Mouse (Mus musculus) thymus, adult 2 months (tissue): ENCODE results near the gene AU040320.

Experiments used
- CTCF ChIP-seq: fragments of 200-500 bp; IDR thresholded peaks from 2 replicates; pipeline ENCODE4 v1.5.1; 2012; ENCODE audit warnings: mild to moderate bottlenecking, control low read depth, low read length, moderate library complexity, borderline replicate concordance; ENCODE audit not compliant: control insufficient read depth, poor library complexity, insufficient read depth; ENCODE audit errors: extremely low read depth
- POLR2A ChIP-seq: fragments of 200-500 bp; IDR thresholded peaks from 2 replicates; pipeline ENCODE4 v1.6.1; 2012; ENCODE audit warnings: mild to moderate bottlenecking, low read length, control low read depth, moderate library complexity; ENCODE audit not compliant: control insufficient read depth, poor library complexity, insufficient read depth; ENCODE audit errors: extremely low read depth

DNA sequence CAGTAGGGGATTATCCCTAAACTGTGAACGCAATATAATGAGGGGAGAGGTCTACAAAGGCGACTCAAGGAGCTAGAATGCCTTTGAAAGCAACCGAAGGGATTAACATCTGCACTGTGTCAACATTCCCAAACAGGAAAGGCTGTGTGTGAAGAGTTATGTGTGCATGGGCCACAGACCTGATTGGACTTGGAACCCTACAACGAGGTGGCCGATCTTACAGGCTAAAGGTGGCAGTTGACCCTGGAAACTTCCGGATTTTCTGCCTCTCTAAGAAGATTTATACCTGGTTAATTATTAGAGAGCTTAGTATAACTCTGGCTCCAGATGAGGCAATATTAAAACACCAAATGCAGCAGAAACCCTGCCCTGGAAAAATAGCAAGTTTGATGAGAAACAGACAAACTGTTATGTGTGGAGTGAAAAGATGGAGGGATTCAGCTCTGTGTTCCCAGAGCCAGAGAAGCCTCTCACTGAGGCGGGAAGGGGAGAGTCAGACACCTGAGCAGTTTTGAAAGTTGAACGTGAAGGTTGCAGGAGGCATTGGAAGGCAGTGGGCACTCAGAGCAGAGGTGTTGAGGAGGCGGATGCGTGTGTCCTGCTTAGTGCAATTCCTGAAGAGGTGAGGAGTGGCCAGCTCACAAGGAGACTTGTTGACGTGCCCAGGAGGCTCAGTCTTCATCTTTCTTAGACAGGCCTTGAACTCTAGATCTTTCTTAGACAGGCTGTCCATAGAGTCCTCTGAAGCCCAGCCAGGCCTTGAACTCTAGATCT is 9.4 kb downstream of the AU040320 start:
- TF ChIP-seq CTCF (no peak), POLR2A (no peak)
